Mouse (Mus musculus) intestine, postnatal 0 days (tissue): ENCODE results near the gene Kazn. TPM values are rescaled to one million over a fixed set of nuclear protein-coding genes. Genes with fewer than 3 reads are reported as not detected.
A peak's percentile ranks its signal among the peaks of the same experiment; 100 is the strongest.

Experiments
- ATAC-seq: fragments of 200-750 bp; cut with Nextera tagmentation; 2 replicates; pipeline ENCODE4 v1.8.0; 2017; ENCODE audit warnings: mild to moderate bottlenecking, moderate TSS enrichment, moderate library complexity
- H3K27ac ChIP-seq: fragments of 300-500 bp; sonication (generic); 2 replicates; pipeline ENCODE4 v1.5.1; 2014; ENCODE audit warnings: mild to moderate bottlenecking, low read depth, low read length, moderate library complexity
- H3K27me3 ChIP-seq: fragments of 300-500 bp; sonication (generic); replicated peaks from 2 replicates; pipeline ENCODE4 v1.6.1; 2014; ENCODE audit warnings: low read length, mixed read lengths; ENCODE audit not compliant: control insufficient read depth, insufficient read depth
- H3K36me3 ChIP-seq: fragments of 300-500 bp; sonication (generic); 2 replicates; pipeline ENCODE4 v1.6.1; 2014; ENCODE audit warnings: mild to moderate bottlenecking, moderate library complexity; ENCODE audit not compliant: control insufficient read depth, insufficient read depth
- H3K4me1 ChIP-seq: fragments of 300-500 bp; sonication (generic); replicated peaks from 2 replicates; pipeline ENCODE4 v1.6.1; 2014; ENCODE audit warnings: antibody characterized with exemption, low read length, mixed read lengths; ENCODE audit not compliant: control insufficient read depth, insufficient read depth
- H3K4me2 ChIP-seq: fragments of 300-500 bp; sonication (generic); replicated peaks from 2 replicates; pipeline ENCODE4 v1.6.1; 2014; ENCODE audit warnings: low read depth, mild to moderate bottlenecking, moderate library complexity
- H3K4me3 ChIP-seq: fragments of 300-500 bp; sonication (generic); 2 replicates; pipeline ENCODE4 v1.5.1; 2014; ENCODE audit warnings: low read depth, low read length
- H3K9ac ChIP-seq: fragments of 300-500 bp; sonication (generic); 2 replicates; pipeline ENCODE4 v1.6.1; 2014; ENCODE audit warnings: mild to moderate bottlenecking, low read depth, low read length
- H3K9me3 ChIP-seq: fragments of 300-500 bp; sonication (generic); 2 replicates; pipeline ENCODE4 v1.6.1; 2016; ENCODE audit warnings: mixed run types; ENCODE audit not compliant: control insufficient read depth
- CTCF ChIP-seq: sonication (generic); IDR thresholded peaks from 2 replicates; pipeline ENCODE4 v1.5.1; 2016; ENCODE audit warnings: low read depth, mild to moderate bottlenecking, control low read depth, antibody characterized with exemption, moderate library complexity
- WGBS: fragments of 180-500 bp; shearing (Covaris S2); extraction: QIAGEN DNeasy Blood & Tissue Kit; methylation state at CpG from one replicate; pipeline ENCODE4 v1.1.7; 2014; 5-methylcytosine and 5-hydroxymethylcytosine counted together
- polyA plus RNA-seq: library from polyadenylated mRNA; unstranded; fragments of >200 nt; fragmentation: Nextera tagmentation; extraction: Ambion mirVana; gene quantifications from 2 replicates; pipeline ENCODE4 v1.2.1, GENCODE M21; 2015

Kazn gene
- polyA plus RNA-seq, 1 experiment from 2014 or later: 17.5 TPM

DNA sequence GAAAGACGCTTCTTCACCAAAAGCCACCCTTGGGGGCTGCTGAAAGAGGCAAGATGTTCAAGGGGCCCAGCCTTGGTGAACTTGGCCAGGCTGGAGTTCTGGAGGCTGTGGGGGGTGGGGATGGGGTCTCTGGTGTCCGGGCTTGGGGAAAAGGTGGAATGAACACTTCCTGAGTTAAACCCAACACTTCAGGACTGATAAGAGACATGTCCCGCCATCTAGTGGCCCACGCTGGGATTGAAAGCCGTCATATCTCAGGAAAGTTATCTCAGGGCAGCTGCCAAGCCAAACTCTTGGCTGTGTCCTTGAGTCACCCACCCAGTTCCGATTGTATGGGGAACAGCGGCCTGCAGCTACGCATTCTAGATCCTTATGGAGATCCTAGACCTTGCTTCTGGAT, 140.9 kb downstream of the Kazn start:
- Histone ChIP-seq H3K27me3 (no peaks in the 10 kb centered on the region), H3K27ac (no peak overlapping the region), H3K36me3 (no peaks in the 10 kb centered on the region), H3K9me3 (no peaks in the 10 kb centered on the region), H3K9ac (no peak overlapping the region), H3K4me3 (no peak overlapping the region), H3K4me2 (peak overlapping the region; percentile 55), H3K4me1 (0 out of 2 replicates have a peak, but pooled peaks cover 3% of the 10 kb centered on the region)
- peak; percentile 88 for TF ChIP-seq CTCF
- 6% methylated on average over 8 of the region's 8 CpGs for WGBS
- ATAC-seq: peak; percentile 42; the same call in 1 of the 2 replicates

DNA sequence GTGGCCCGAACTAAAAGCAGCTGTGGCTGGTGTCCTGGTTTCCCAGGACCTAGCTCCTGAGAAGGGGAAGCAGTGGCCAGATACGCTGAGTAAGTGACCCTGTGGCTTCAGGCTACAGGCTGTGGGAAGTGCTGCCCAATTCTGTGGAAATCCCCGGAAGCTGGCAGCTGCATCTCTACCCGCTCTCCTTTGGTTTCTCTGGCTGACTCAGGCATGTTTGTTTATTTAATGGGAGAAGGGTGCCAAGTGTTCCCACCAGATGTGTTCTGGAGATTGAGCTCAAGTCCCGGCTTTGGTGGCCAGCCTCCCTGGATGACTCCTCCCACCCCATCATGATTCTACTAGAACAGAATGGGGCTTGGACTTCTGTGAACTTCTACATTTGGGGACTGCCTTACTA, 141.3 kb downstream of the Kazn start:
- peak overlapping the region; percentile 55 for H3K4me2 ChIP-seq
- no peak overlapping the region for H3K9ac ChIP-seq
- TF ChIP-seq CTCF: no peak
- 0 out of 2 replicates have a peak, but pooled peaks cover 3% of the 10 kb centered on the region for H3K4me1 ChIP-seq
- H3K27me3 ChIP-seq: no peaks in the 10 kb centered on the region
- no peak overlapping the region for H3K27ac ChIP-seq
- no peaks in the 10 kb centered on the region for H3K9me3 ChIP-seq
- no peaks in the 10 kb centered on the region for H3K36me3 ChIP-seq
- no peak overlapping the region for H3K4me3 ChIP-seq
- 28% methylated on average over 5 of the region's 5 CpGs for WGBS
- peak; percentile 42; the same call in 1 of the 2 replicates for ATAC-seq

DNA sequence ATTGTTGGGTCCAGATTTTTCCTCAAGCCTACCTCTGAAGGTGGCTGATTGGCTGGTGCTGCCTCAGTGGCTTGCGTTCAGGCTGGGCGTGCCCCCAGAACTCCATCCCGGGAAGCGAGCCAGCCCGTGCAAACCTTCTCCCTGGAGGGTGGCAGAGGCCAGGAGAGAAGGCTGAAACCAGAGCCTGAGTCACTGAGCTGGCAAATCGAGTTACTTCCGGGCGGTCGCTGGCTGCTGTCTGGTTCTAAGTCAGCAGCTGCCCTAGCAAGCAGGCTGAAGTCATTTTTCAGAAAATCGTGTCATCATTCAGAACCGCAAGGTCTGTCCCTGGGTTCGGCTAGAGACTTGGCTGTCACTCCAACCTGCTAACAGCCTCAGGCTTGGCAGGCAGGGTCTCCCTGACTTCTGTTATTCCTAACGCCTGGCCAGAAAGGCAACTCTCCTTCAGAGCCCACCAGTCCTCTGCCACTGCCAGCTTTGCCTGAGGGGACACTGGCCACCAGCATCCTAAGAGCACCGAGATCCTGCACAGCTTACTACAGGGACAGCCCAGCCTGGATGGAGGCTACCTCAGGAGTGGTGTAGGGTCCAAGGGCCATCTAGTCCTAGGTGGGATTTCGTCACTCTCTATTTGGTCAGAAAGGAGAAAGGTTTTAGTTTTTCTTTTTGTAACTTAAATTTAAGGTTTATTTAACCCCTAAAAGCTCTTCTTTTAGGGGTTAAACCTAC, 143.5 kb downstream of the Kazn start:
- Histone ChIP-seq H3K4me2 (no peak overlapping the region), H3K4me3 (no peak overlapping the region), H3K36me3 (no peaks in the 10 kb centered on the region), H3K4me1 (0 out of 2 replicates have a peak, but pooled peaks cover 3% of the 10 kb centered on the region), H3K27me3 (no peaks in the 10 kb centered on the region), H3K9ac (no peak overlapping the region), H3K9me3 (no peaks in the 10 kb centered on the region), H3K27ac (no peak overlapping the region)
- no peak for ATAC-seq
- 65% methylated on average over 15 of the region's 15 CpGs for WGBS
- no peak for TF ChIP-seq CTCF

DNA sequence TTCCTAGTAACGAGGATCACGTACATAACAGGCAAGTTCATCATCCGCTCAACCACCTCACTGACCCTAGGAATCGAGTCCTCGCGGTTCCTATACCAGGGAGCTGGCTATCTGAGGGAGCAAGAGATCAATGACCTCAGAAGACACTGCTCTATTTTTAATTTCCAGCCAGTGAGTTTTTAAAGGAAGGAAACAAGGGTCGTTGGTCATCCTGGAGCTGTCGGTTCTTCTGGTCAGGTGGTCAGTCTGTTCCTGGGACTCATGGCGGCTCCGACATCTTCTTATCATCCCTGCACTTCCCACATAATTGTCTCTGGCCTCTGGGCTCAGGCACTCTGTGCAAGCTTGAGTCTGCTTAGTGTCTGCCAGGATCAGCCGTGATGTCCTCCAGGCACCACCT, 144.8 kb downstream of the Kazn start:
- no peak for TF ChIP-seq CTCF
- no peak for ATAC-seq
- WGBS: 66% methylated on average over 11 of the region's 11 CpGs
- H3K36me3 ChIP-seq: no peaks in the 10 kb centered on the region
- H3K4me2 ChIP-seq: no peak overlapping the region
- H3K4me3 ChIP-seq: no peak overlapping the region
- no peaks in the 10 kb centered on the region for H3K27me3 ChIP-seq
- H3K9me3 ChIP-seq: no peaks in the 10 kb centered on the region
- no peak overlapping the region for H3K9ac ChIP-seq
- H3K27ac ChIP-seq: no peak overlapping the region
- 0 out of 2 replicates have a peak, but pooled peaks cover 3% of the 10 kb centered on the region for H3K4me1 ChIP-seq

DNA sequence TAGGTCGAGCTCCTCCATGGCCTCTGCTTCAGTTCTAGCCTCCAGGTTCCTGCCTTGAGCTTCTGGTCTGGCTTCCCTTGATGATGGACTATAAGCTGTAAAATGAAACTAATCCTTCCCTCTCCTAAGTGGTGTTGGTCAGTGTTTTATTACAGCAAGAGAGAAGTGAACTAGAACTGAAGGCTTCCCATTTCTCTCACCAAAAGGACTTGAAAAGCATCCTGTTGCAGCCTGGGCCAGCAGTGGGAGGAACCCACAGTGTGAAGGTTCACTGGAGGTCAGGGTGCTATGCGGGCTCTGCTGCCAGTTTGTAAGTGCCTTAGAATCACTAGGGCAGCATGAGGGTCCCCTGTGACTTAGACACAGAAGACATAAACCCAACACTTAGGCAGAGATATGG, 148.1 kb downstream of the Kazn start:
- Histone ChIP-seq H3K27me3 (no peaks in the 10 kb centered on the region), H3K4me3 (no peak overlapping the region), H3K9ac (no peak overlapping the region), H3K27ac (no peak overlapping the region), H3K9me3 (no peaks in the 10 kb centered on the region), H3K4me1 (no peaks in the 10 kb centered on the region), H3K4me2 (no peak overlapping the region), H3K36me3 (no peaks in the 10 kb centered on the region)
- WGBS: 68% methylated on average over 2 of the region's 2 CpGs
- no peak for ATAC-seq
- no peak for TF ChIP-seq CTCF

DNA sequence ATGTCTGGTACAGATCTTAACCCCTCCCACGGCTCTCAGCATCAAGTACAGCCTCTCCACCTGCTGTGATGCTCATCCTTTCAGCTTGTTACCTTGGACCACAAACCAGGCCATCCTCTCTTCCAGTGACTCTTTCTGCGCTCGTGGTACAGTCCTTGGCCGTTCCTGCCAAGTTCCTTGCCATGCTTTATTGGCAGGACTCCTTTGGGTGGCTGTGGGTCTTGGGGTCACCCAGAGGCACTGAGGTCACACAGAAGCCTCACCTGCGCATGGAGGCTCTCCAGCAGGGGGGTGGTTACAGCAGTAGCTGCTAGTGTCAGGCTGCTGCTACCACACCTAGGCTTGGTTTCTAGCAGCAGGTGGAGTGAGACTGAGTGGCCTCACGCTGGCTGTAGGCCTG, 149.2 kb downstream of the Kazn start:
- Histone ChIP-seq H3K27me3 (no peaks in the 10 kb centered on the region), H3K9me3 (no peaks in the 10 kb centered on the region), H3K27ac (no peak overlapping the region), H3K4me3 (no peak overlapping the region), H3K4me1 (no peaks in the 10 kb centered on the region), H3K36me3 (no peaks in the 10 kb centered on the region), H3K4me2 (no peak overlapping the region), H3K9ac (no peak overlapping the region)
- 73% methylated on average over 6 of the region's 6 CpGs for WGBS
- no peak for TF ChIP-seq CTCF
- no peak for ATAC-seq
